Mouse (Mus musculus) heart, embryonic 10.5 days (tissue): ENCODE data around the gene Tmem92. TPM values are rescaled to one million over a fixed set of nuclear protein-coding genes. Genes with fewer than 3 reads are reported as not detected.
"Not testable (repeated sequence)": the region's sequence is repeated elsewhere in the genome, so short reads cannot be mapped to it uniquely, and the experiment has no call there.

Experiments used
- DNase-seq: peaks from one replicate; pipeline ENCODE4 v3.0.0-alpha.2; 2017; ENCODE audit warnings: low spot score
- H3K27ac ChIP-seq: fragments of 300-500 bp; sonication (generic); 2 replicates; pipeline ENCODE4 v1.5.1; 2016; ENCODE audit warnings: mild to moderate bottlenecking
- H3K27me3 ChIP-seq: fragments of 300-500 bp; sonication (generic); 2 replicates; pipeline ENCODE4 v1.6.1; 2016; ENCODE audit warnings: mild to moderate bottlenecking; ENCODE audit not compliant: poor library complexity, insufficient read depth, severe bottlenecking
- H3K36me3 ChIP-seq: fragments of 300-500 bp; sonication (generic); 2 replicates; pipeline ENCODE4 v1.6.1; 2016; ENCODE audit warnings: mild to moderate bottlenecking, moderate library complexity
- H3K4me1 ChIP-seq: fragments of 300-500 bp; sonication (generic); 2 replicates; pipeline ENCODE4 v1.6.1; 2016; ENCODE audit warnings: mild to moderate bottlenecking
- H3K4me3 ChIP-seq: fragments of 300-500 bp; sonication (generic); 2 replicates; pipeline ENCODE4 v1.5.1; 2016; ENCODE audit warnings: mild to moderate bottlenecking, moderate library complexity
- H3K9me3 ChIP-seq: fragments of 300-500 bp; sonication (generic); 2 replicates; pipeline ENCODE4 v1.6.1; 2016; ENCODE audit warnings: mild to moderate bottlenecking, moderate library complexity
- WGBS: fragments of 180-500 bp; shearing (Covaris S2); methylation state at CpG from one replicate; pipeline ENCODE4 v1.1.7; 2016; 5-methylcytosine and 5-hydroxymethylcytosine counted together
- polyA plus RNA-seq: library from polyadenylated mRNA; unstranded; fragments of >200 nt; fragmentation: Nextera tagmentation; extraction: Ambion mirVana; gene quantifications from 2 replicates; pipeline ENCODE4 v1.2.1, GENCODE M21; 2016

Gene Tmem92
- polyA plus RNA-seq: not detected in 2 replicates

DNA sequence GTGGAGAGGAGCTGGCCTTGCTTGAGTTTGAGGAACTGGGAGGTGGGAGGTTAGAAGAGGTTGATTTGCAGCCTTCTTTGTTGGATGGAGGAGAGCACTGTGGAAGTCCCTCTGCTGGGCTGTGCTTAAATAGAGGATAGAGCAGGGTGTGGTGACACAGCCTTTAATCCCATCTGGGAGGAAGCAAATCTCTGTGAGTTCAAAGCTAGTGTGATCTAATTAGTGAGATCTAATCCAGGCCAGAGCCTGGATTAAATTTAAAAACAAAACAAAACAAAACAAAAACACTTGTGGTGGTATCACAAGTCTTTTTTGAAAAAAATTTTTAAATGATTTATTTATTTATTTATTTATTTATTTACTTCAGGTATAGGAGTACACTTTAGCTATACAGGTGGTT, at the start of gene Tmem92:
TSS of gene Tmem92 (minus strand) at position 101 of the 400 bp plus-strand sequence.
- H3K27me3 ChIP-seq: no peaks in the 10 kb centered on the region
- H3K9me3 ChIP-seq: no peaks in the 10 kb centered on the region
- H3K36me3 ChIP-seq: no peaks in the 10 kb centered on the region
- DNase-seq: no peak
- H3K4me3 ChIP-seq: no peak within 1 kb of the TSS
- no peak within 1 kb of the TSS for H3K27ac ChIP-seq
- no peaks in the 10 kb centered on the region for H3K4me1 ChIP-seq

GRCm38 (mm10) chr11:94828966-94829365, 46.5 kb upstream of the Tmem92 start:
- Histone ChIP-seq H3K4me3 (no peak overlapping the region), H3K9me3 (no peaks in the 10 kb centered on the region), H3K36me3 (no peaks in the 10 kb centered on the region), H3K27ac (no peak overlapping the region), H3K27me3 (peaks cover 22% of the 10 kb centered on the region), H3K4me1 (no peaks in the 10 kb centered on the region)
- no peak for DNase-seq
- WGBS: 59% methylated on average over 3 of the region's 3 CpGs

DNA sequence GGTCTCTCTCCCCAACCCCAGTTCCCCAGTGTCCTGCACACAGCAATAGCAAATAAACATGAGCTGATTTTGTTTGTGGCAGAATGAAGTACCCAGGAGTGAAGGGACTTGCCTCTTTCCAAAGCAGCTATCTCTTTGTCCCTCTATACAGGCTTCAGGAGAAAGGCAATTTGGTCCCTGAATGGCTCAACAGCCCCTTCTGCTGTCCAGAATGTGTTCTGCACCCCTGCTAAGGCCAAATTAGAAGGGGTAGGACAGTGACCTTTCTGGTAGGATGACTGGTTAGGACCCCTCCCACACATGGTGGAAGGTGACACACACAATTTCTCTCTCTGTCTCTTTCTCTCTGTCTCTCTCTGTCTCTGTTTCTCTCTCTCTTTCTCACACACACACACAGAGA, 36.9 kb upstream of the Tmem92 start:
- not testable (repeated sequence) for DNase-seq, H3K4me1 ChIP-seq, H3K27ac ChIP-seq

GRCm38 (mm10) chr11:94818946-94819345, 36.4 kb upstream of the Tmem92 start:
- H3K9me3 ChIP-seq, H3K27me3 ChIP-seq, H3K4me3 ChIP-seq, DNase-seq, H3K27ac ChIP-seq, H3K36me3 ChIP-seq, H3K4me1 ChIP-seq: not testable (repeated sequence)

More for the DNA sequence above, 36.9 kb upstream of the Tmem92 start:
- H3K9me3 ChIP-seq, H3K27me3 ChIP-seq, H3K36me3 ChIP-seq, H3K4me3 ChIP-seq: not testable (repeated sequence)

GRCm38 (mm10) chr11:94811537-94811936, 29.0 kb upstream of the Tmem92 start:
- not testable (repeated sequence) for H3K9me3 ChIP-seq, H3K36me3 ChIP-seq, H3K4me1 ChIP-seq, DNase-seq, H3K27me3 ChIP-seq, H3K4me3 ChIP-seq, H3K27ac ChIP-seq
- 38% methylated on average over 3 of the region's 3 CpGs for WGBS

DNA sequence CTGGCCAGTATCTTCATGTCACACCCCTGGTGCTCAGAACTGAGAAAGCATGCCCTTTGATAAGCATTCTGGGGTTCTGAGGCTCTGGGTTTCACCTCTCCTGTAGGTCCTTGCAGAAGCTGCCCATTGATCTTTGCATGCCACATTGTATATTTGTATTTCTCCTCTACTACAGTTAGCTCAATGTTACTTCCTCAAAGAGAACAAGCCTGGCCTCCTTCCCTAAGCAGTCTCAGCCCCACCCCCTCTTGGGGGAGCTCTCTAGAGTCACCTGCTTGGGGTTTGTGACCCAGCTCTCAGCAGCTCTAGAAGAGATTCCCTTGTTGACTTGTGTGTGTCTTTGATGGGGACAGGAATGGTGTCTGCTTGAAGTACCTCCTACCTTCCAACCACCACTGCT, 9.2 kb upstream of the Tmem92 start:
- Histone ChIP-seq H3K36me3 (no peaks in the 10 kb centered on the region), H3K4me3 (no peak overlapping the region), H3K27ac (no peak overlapping the region), H3K4me1 (no peaks in the 10 kb centered on the region), H3K9me3 (no peaks in the 10 kb centered on the region), H3K27me3 (no peaks in the 10 kb centered on the region)
- DNase-seq: no peak

DNA sequence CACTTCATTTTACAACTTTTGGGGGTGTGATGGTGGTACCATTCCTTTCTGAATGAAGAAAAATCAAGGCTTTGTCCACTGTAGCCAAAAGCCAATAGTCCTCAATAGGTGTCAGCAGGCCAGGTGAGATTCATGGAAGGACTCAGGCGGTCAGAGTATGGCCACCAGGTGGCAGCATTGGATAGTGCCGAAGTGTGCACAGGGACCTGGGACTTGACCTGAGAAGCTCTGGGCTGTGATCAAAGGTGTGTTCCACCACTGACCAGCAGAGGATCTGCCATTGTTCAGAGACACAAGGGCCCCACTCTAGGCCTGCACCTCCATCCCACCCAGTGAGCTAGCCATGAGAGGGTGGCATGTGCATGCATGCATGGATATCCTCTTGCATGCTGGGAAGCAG, 2.7 kb upstream of the Tmem92 start:
- H3K4me1 ChIP-seq: no peaks in the 10 kb centered on the region
- 4% methylated on average over 2 of the region's 2 CpGs for WGBS
- no peaks in the 10 kb centered on the region for H3K27me3 ChIP-seq
- no peak overlapping the region for H3K27ac ChIP-seq
- no peaks in the 10 kb centered on the region for H3K36me3 ChIP-seq
- H3K4me3 ChIP-seq: no peak overlapping the region
- peak; percentile 82 for DNase-seq
- H3K9me3 ChIP-seq: no peaks in the 10 kb centered on the region

- Histone ChIP-seq H3K27ac (no peak overlapping the region), H3K9me3 (no peaks in the 10 kb centered on the region), H3K4me3 (no peak overlapping the region), H3K36me3 (no peaks in the 10 kb centered on the region), H3K4me1 (no peaks in the 10 kb centered on the region), H3K27me3 (no peaks in the 10 kb centered on the region)
- 81% methylated on average over 5 of the region's 5 CpGs for WGBS
- DNase-seq: no peak
Measured at GRCm38 (mm10) chr11:94774887-94775497, 7.5 kb downstream of the Tmem92 start.

- Histone ChIP-seq H3K27me3 (no peaks in the 10 kb centered on the region), H3K27ac (no peak overlapping the region), H3K36me3 (no peaks in the 10 kb centered on the region), H3K4me3 (no peak overlapping the region), H3K4me1 (no peaks in the 10 kb centered on the region), H3K9me3 (no peaks in the 10 kb centered on the region)
- no peak for DNase-seq
- WGBS: 68% methylated on average over 1 of the region's 1 CpGs
Measured at GRCm38 (mm10) chr11:94773851-94774250, 8.7 kb downstream of the Tmem92 start.

GRCm38 (mm10) chr11:94772363-94773055, 10.0 kb downstream of the Tmem92 start:
- Histone ChIP-seq H3K4me3 (no peak overlapping the region), H3K27me3 (no peaks in the 10 kb centered on the region), H3K36me3 (no peaks in the 10 kb centered on the region), H3K4me1 (no peaks in the 10 kb centered on the region), H3K27ac (no peak overlapping the region), H3K9me3 (no peaks in the 10 kb centered on the region)
- 75% methylated on average over 3 of the region's 3 CpGs for WGBS
- no peak for DNase-seq

GRCm38 (mm10) chr11:94767241-94767640, 15.3 kb downstream of the Tmem92 start:
- no peaks in the 10 kb centered on the region for H3K9me3 ChIP-seq
- no peak overlapping the region for H3K27ac ChIP-seq
- no peaks in the 10 kb centered on the region for H3K36me3 ChIP-seq
- H3K27me3 ChIP-seq: no peaks in the 10 kb centered on the region
- no peak for DNase-seq
- no peaks in the 10 kb centered on the region for H3K4me1 ChIP-seq
- WGBS: 88% methylated on average over 2 of the region's 2 CpGs
- no peak overlapping the region for H3K4me3 ChIP-seq

GRCm38 (mm10) chr11:94762775-94763174, 19.7 kb downstream of the Tmem92 start:
- no peak for DNase-seq
- no peaks in the 10 kb centered on the region for H3K9me3 ChIP-seq
- no peaks in the 10 kb centered on the region for H3K27me3 ChIP-seq
- H3K4me1 ChIP-seq: no peaks in the 10 kb centered on the region
- whole genome bisulfite sequencing: 26% methylated on average over 6 of the region's 6 CpGs
- no peak overlapping the region for H3K4me3 ChIP-seq
- no peaks in the 10 kb centered on the region for H3K36me3 ChIP-seq
- H3K27ac ChIP-seq: no peak overlapping the region

DNA sequence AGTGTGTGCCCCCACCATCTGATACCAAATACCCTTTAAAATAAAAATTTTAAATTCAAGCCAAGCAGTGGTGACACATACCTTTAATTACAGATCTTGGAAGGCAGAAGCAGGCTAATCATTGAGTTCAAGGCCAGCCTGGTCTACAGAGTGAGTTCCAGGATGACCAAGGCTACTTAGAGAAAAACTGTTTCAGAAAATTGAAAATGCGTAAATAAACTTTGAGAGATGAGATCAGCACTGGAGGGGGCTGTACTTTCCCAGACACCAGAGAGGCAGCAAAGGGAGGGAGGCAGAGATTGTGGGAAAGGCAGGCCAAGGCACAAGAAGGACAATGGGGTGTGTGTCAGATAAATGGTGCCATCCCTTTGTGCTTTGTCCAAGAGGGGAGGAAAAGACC, 20.2 kb downstream of the Tmem92 start:
- H3K27me3 ChIP-seq: no peaks in the 10 kb centered on the region
- H3K27ac ChIP-seq: no peak overlapping the region
- WGBS: 62% methylated on average over 1 of the region's 1 CpGs
- H3K9me3 ChIP-seq: no peaks in the 10 kb centered on the region
- H3K36me3 ChIP-seq: no peaks in the 10 kb centered on the region
- DNase-seq: no peak
- no peak overlapping the region for H3K4me3 ChIP-seq
- no peaks in the 10 kb centered on the region for H3K4me1 ChIP-seq

DNA sequence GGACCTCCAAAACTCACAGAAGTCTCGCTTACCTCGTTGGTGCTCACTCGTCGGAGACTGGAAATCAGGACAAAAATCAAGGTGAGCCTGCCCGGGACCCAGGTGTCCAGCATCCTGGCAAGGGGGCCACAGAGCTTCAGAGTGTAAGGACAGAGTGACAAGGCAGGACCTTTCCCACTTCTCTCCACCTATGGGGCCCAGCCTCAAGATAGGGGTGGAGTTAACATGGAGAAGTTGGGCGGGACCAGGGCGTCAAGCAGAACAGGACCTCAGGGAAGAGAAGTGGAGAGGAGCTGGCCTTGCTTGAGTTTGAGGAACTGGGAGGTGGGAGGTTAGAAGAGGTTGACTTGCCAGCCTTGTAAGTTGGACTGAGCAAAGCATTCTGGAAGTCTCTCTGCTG, 21.7 kb downstream of the Tmem92 start:
- H3K4me1 ChIP-seq: no peaks in the 10 kb centered on the region
- WGBS: 66% methylated on average over 7 of the region's 7 CpGs
- no peak overlapping the region for H3K4me3 ChIP-seq
- no peak for DNase-seq
- peaks cover 4% of the 10 kb centered on the region; the same call in 1 of the 2 replicates for H3K27me3 ChIP-seq
- no peak overlapping the region for H3K27ac ChIP-seq
- no peaks in the 10 kb centered on the region for H3K36me3 ChIP-seq
- no peaks in the 10 kb centered on the region for H3K9me3 ChIP-seq
